Comparison of ENCODE assay signal across 8 mouse cellular contexts in genomic region chr17:24937266-24937665, GRCm38 (mm10). TPM values are rescaled to one million over a fixed set of nuclear protein-coding genes. Genes with fewer than 3 reads are reported as not detected.
A peak's percentile ranks its signal among the peaks of the same experiment; 100 is the strongest.
DNase-seq lines count a peak whose midpoint lies in the region; ATAC-seq and TF ChIP-seq lines count a peak whose summit lies in the region.

No protein-coding gene starts in this region.

- TF ChIP-seq POLR2A in bone marrow, adult 2 months (IDR thresholded peaks at IDR 0.05; ENCODE audit: borderline replicate concordance, control insufficient read depth, low read depth, low read length) = no peak

- H3K27ac ChIP-seq in heart, postnatal 0 days (ENCODE audit: low read depth) = peak overlapping the region; percentile 78
- peak overlapping the region; percentile 63 for H3K27ac ChIP-seq in bone marrow, adult 2 months (ENCODE audit: control insufficient read depth, insufficient read depth, low read depth, low read length, poor library complexity)
- peak overlapping the region; percentile 90 for H3K27ac ChIP-seq in hindbrain, embryonic 12.5 days
- H3K27ac ChIP-seq in midbrain, embryonic 13.5 days = peak overlapping the region; percentile 93

- intact Hi-C loops in left cerebral cortex, postnatal 4 days (cut with DNase I) = no loop called here

- H3K4me2 ChIP-seq in heart, postnatal 0 days (ENCODE audit: low read depth, low read length) = peak overlapping the region; percentile 79
- H3K4me2 ChIP-seq in hindbrain, embryonic 12.5 days (replicated peaks) = peak overlapping the region; percentile 78
- H3K4me2 ChIP-seq in midbrain, embryonic 13.5 days (replicated peaks) = peak overlapping the region; percentile 75

- TF ChIP-seq EP300 in heart, postnatal 0 days (IDR thresholded peaks at IDR 0.05; ENCODE audit: low read depth) = no peak

- 0 out of 2 replicates have a peak overlapping the region, but pooled peaks have one; percentile 62 for H3K9ac ChIP-seq in heart, postnatal 0 days (replicated peaks; ENCODE audit: low read depth, low read length)
- peak overlapping the region; percentile 86 for H3K9ac ChIP-seq in hindbrain, embryonic 12.5 days
- H3K9ac ChIP-seq in midbrain, embryonic 13.5 days (replicated peaks) = peak overlapping the region; percentile 93

- H3K27me3 ChIP-seq in heart, postnatal 0 days (ENCODE audit: control insufficient read depth, insufficient read depth, low read length) = no peaks in the 10 kb centered on the region
- H3K27me3 ChIP-seq in hindbrain, embryonic 12.5 days = no peaks in the 10 kb centered on the region
- no peaks in the 10 kb centered on the region for H3K27me3 ChIP-seq in midbrain, embryonic 13.5 days

- no peaks in the 10 kb centered on the region for H3K36me3 ChIP-seq in heart, postnatal 0 days (replicated peaks; ENCODE audit: control insufficient read depth, insufficient read depth, low read length)
- H3K36me3 ChIP-seq in hindbrain, embryonic 12.5 days = 0 out of 2 replicates have a peak, but pooled peaks cover 4% of the 10 kb centered on the region
- peaks cover 12% of the 10 kb centered on the region; the same call in 1 of the 2 replicates for H3K36me3 ChIP-seq in midbrain, embryonic 13.5 days

- peak overlapping the region; percentile 73 for H3K4me3 ChIP-seq in heart, postnatal 0 days (ENCODE audit: low read depth, low read length)
- peak overlapping the region; percentile 91 for H3K4me3 ChIP-seq in bone marrow, adult 2 months (replicated peaks; ENCODE audit: control insufficient read depth, low read depth, low read length)
- peak overlapping the region; percentile 79 for H3K4me3 ChIP-seq in hindbrain, embryonic 12.5 days
- peak overlapping the region; percentile 90 for H3K4me3 ChIP-seq in midbrain, embryonic 13.5 days (replicated peaks)

- ATAC-seq in heart, postnatal 0 days (ENCODE audit: insufficient read depth, low read depth) = no peak
- no peak; the same call in 1 of the 2 replicates for ATAC-seq in hindbrain, embryonic 12.5 days (ENCODE audit: low FRiP score)
- ATAC-seq in midbrain, embryonic 13.5 days = no peak

- no peak for TF ChIP-seq CTCF in heart, postnatal 0 days (IDR thresholded peaks at IDR 0.05; ENCODE audit: low read depth)
- no peak for TF ChIP-seq CTCF in bone marrow, adult 2 months (IDR thresholded peaks at IDR 0.05; ENCODE audit: control insufficient read depth, insufficient read depth, low read length)

- peaks cover 18% of the 10 kb centered on the region for H3K4me1 ChIP-seq in heart, postnatal 0 days (ENCODE audit: control insufficient read depth, insufficient read depth)
- no peaks in the 10 kb centered on the region; the same call in 1 of the 2 replicates for H3K4me1 ChIP-seq in bone marrow, adult 2 months (ENCODE audit: control insufficient read depth, insufficient read depth, low read length)
- H3K4me1 ChIP-seq in hindbrain, embryonic 12.5 days = peaks cover 24% of the 10 kb centered on the region
- peaks cover 34% of the 10 kb centered on the region for H3K4me1 ChIP-seq in midbrain, embryonic 13.5 days (replicated peaks)

- no peak for DNase-seq in heart, postnatal 0 days (ENCODE audit: low spot score)
- no peak for DNase-seq in heart, adult 8-10 months (ENCODE audit: low spot score)
- no peak for DNase-seq in left cerebral cortex, postnatal 4 days
- no peak for DNase-seq in right cerebral cortex, postnatal 25 days
- no peak for DNase-seq in gastrocnemius, postnatal 10 days

- WGBS in heart, postnatal 0 days = 47% methylated on average over 6 of the region's 6 CpGs
- WGBS in bone marrow, adult 2 months = 36% methylated on average over 6 of the region's 6 CpGs
- WGBS in hindbrain, embryonic 12.5 days = 46% methylated on average over 6 of the region's 6 CpGs
- 47% methylated on average over 6 of the region's 6 CpGs for WGBS in midbrain, embryonic 13.5 days

- no peaks in the 10 kb centered on the region for H3K9me3 ChIP-seq in heart, postnatal 0 days (replicated peaks; ENCODE audit: control insufficient read depth, low read length)
- H3K9me3 ChIP-seq in hindbrain, embryonic 12.5 days (replicated peaks) = no peaks in the 10 kb centered on the region
- no peaks in the 10 kb centered on the region for H3K9me3 ChIP-seq in midbrain, embryonic 13.5 days

RNA-seq across cellular contexts. Expression of gene Mapk8ip3, which starts 0.5 kb away (rescaled TPM):
- total RNA-seq in heart, postnatal 0 days (2014; rRNA removed; ENCODE audit: low replicate concordance) = 57.8 and 65.1 TPM in 2 replicates
- polyA plus RNA-seq in heart, postnatal 0 days (2015; fragmentation: Nextera tagmentation; extraction: Ambion mirVana) = 13.1 and 13.3 TPM in 2 replicates
- 10 to 100 TPM; 55.0 to 69.0 (median 62.5) TPM for total RNA-seq in heart, adult 8-10 months (2022)
- polyA plus RNA-seq in bone marrow, adult 2 months (2011; ENCODE audit: insufficient read depth, insufficient read length, low replicate concordance, missing spikeins) = 51.0 and 96.3 TPM in 2 replicates
- polyA plus RNA-seq in hindbrain, embryonic 12.5 days (2016; fragmentation: Nextera tagmentation; extraction: Ambion mirVana) = 84.7 and 86.0 TPM in 2 replicates
- 83.1 and 83.8 TPM in 2 replicates for polyA plus RNA-seq in midbrain, embryonic 13.5 days (2015; fragmentation: Nextera tagmentation; extraction: Ambion mirVana)
- total RNA-seq in left cerebral cortex, postnatal 4 days (2021) = 100 to 1,000 TPM; 255 to 270 TPM
- 10 to 100 TPM; 23.5 to 37.8 TPM for total RNA-seq in gastrocnemius, postnatal 10 days (2021)

RNA-seq across cellular contexts. Expression of gene Jpt2, which starts 23.2 kb away (rescaled TPM):
- 22.4 and 46.5 TPM in 2 replicates for total RNA-seq in heart, postnatal 0 days (2014; rRNA removed; ENCODE audit: low replicate concordance)
- polyA plus RNA-seq in heart, postnatal 0 days (2015; fragmentation: Nextera tagmentation; extraction: Ambion mirVana) = 21.2 and 24.4 TPM in 2 replicates
- total RNA-seq in heart, adult 8-10 months (2022) = 10 to 100 TPM in 2 of 4 experiments, 1 to 10 TPM in 2; 6.4 to 12.8 (median 9.6) TPM
- polyA plus RNA-seq in bone marrow, adult 2 months (2011; ENCODE audit: insufficient read depth, insufficient read length, low replicate concordance, missing spikeins) = 12.2 and 31.5 TPM in 2 replicates
- 210 and 212 TPM in 2 replicates for polyA plus RNA-seq in hindbrain, embryonic 12.5 days (2016; fragmentation: Nextera tagmentation; extraction: Ambion mirVana)
- polyA plus RNA-seq in midbrain, embryonic 13.5 days (2015; fragmentation: Nextera tagmentation; extraction: Ambion mirVana) = 146 and 161 TPM in 2 replicates
- 10 to 100 TPM; 31.5 to 37.2 TPM for total RNA-seq in left cerebral cortex, postnatal 4 days (2021)
- total RNA-seq in gastrocnemius, postnatal 10 days (2021) = 10 to 100 TPM; 17.2 to 24.5 TPM

RNA-seq across cellular contexts. Expression of gene Nme3, which starts 41.0 kb away (rescaled TPM):
- total RNA-seq in heart, postnatal 0 days (2014; rRNA removed; ENCODE audit: low replicate concordance) = 58.4 and 60.4 TPM in 2 replicates
- polyA plus RNA-seq in heart, postnatal 0 days (2015; fragmentation: Nextera tagmentation; extraction: Ambion mirVana) = 40.8 and 41.1 TPM in 2 replicates
- total RNA-seq in heart, adult 8-10 months (2022) = 10 to 100 TPM; 29.0 to 31.4 (median 29.5) TPM
- polyA plus RNA-seq in bone marrow, adult 2 months (2011; ENCODE audit: insufficient read depth, insufficient read length, low replicate concordance, missing spikeins) = 51.7 and 64.3 TPM in 2 replicates
- 49.8 and 50.4 TPM in 2 replicates for polyA plus RNA-seq in hindbrain, embryonic 12.5 days (2016; fragmentation: Nextera tagmentation; extraction: Ambion mirVana)
- polyA plus RNA-seq in midbrain, embryonic 13.5 days (2015; fragmentation: Nextera tagmentation; extraction: Ambion mirVana) = 74.1 and 76.8 TPM in 2 replicates
- 10 to 100 TPM; 38.7 to 43.0 TPM for total RNA-seq in left cerebral cortex, postnatal 4 days (2021)
- 10 to 100 TPM; 13.5 to 14.7 TPM for total RNA-seq in gastrocnemius, postnatal 10 days (2021)

RNA-seq across cellular contexts. Expression of gene Mrps34, which starts 42.4 kb away (rescaled TPM):
- 64.0 and 76.7 TPM in 2 replicates for total RNA-seq in heart, postnatal 0 days (2014; rRNA removed; ENCODE audit: low replicate concordance)
- polyA plus RNA-seq in heart, postnatal 0 days (2015; fragmentation: Nextera tagmentation; extraction: Ambion mirVana) = 135 and 147 TPM in 2 replicates
- total RNA-seq in heart, adult 8-10 months (2022) = 100 to 1,000 TPM in 2 of 4 experiments, 10 to 100 TPM in 2; 88.8 to 125 (median 109) TPM
- 23.4 and 43.9 TPM in 2 replicates for polyA plus RNA-seq in bone marrow, adult 2 months (2011; ENCODE audit: insufficient read depth, insufficient read length, low replicate concordance, missing spikeins)
- polyA plus RNA-seq in hindbrain, embryonic 12.5 days (2016; fragmentation: Nextera tagmentation; extraction: Ambion mirVana) = 85.1 and 86.7 TPM in 2 replicates
- 73.0 and 82.3 TPM in 2 replicates for polyA plus RNA-seq in midbrain, embryonic 13.5 days (2015; fragmentation: Nextera tagmentation; extraction: Ambion mirVana)
- total RNA-seq in left cerebral cortex, postnatal 4 days (2021) = 10 to 100 TPM; 48.9 to 50.0 TPM
- 100 to 1,000 TPM; 108 to 121 TPM for total RNA-seq in gastrocnemius, postnatal 10 days (2021)

RNA-seq across cellular contexts. Expression of gene Eme2, which starts 42.4 kb away (rescaled TPM):
- 23.6 and 28.2 TPM in 2 replicates for total RNA-seq in heart, postnatal 0 days (2014; rRNA removed; ENCODE audit: low replicate concordance)
- polyA plus RNA-seq in heart, postnatal 0 days (2015; fragmentation: Nextera tagmentation; extraction: Ambion mirVana) = 14.8 and 15.5 TPM in 2 replicates
- 10 to 100 TPM; 19.4 to 23.5 (median 21.1) TPM for total RNA-seq in heart, adult 8-10 months (2022)
- polyA plus RNA-seq in bone marrow, adult 2 months (2011; ENCODE audit: insufficient read depth, insufficient read length, low replicate concordance, missing spikeins) = 8.2 and 35.6 TPM in 2 replicates
- polyA plus RNA-seq in hindbrain, embryonic 12.5 days (2016; fragmentation: Nextera tagmentation; extraction: Ambion mirVana) = 39.3 and 45.5 TPM in 2 replicates
- 36.8 and 38.4 TPM in 2 replicates for polyA plus RNA-seq in midbrain, embryonic 13.5 days (2015; fragmentation: Nextera tagmentation; extraction: Ambion mirVana)
- 10 to 100 TPM; 36.2 to 36.4 TPM for total RNA-seq in left cerebral cortex, postnatal 4 days (2021)
- 10 to 100 TPM; 12.0 to 20.8 TPM for total RNA-seq in gastrocnemius, postnatal 10 days (2021)
